Mouse (Mus musculus) retina, postnatal 1 day (tissue): ENCODE results near the gene Tctex1d2.
"Not testable (repeated sequence)": the region's sequence is repeated elsewhere in the genome, so short reads cannot be mapped to it uniquely, and the experiment has no call there.

Source experiments
- DNase-seq: peaks from one replicate; pipeline ENCODE4 v3.0.0-alpha.2; 2012

Tctex1d2 gene

GRCm38 (mm10) chr16:32433138-32433537 lies 13.6 kb downstream of the Tctex1d2 start:
- DNase-seq = no peak

GRCm38 (mm10) chr16:32434066-32434465 lies 14.6 kb downstream of the Tctex1d2 start:
- DNase-seq = no peak

GRCm38 (mm10) chr16:32434691-32435090 lies 15.2 kb downstream of the Tctex1d2 start:
- no peak for DNase-seq

GRCm38 (mm10) chr16:32436657-32437056 lies 17.2 kb downstream of the Tctex1d2 start:
- no peak for DNase-seq

- DNase-seq = no peak
Measured at GRCm38 (mm10) chr16:32437266-32437665, 17.8 kb downstream of the Tctex1d2 start.

GRCm38 (mm10) chr16:32441432-32441831 lies 21.9 kb downstream of the Tctex1d2 start:
- DNase-seq = no peak

GRCm38 (mm10) chr16:32444615-32445014 lies 25.1 kb downstream of the Tctex1d2 start:
- DNase-seq = not testable (repeated sequence)

GRCm38 (mm10) chr16:32445558-32445957 lies 26.1 kb downstream of the Tctex1d2 start:
- no peak for DNase-seq

- DNase-seq = no peak
Measured at GRCm38 (mm10) chr16:32446563-32447138, 27.1 kb downstream of the Tctex1d2 start.

- DNase-seq = no peak
Measured at GRCm38 (mm10) chr16:32449665-32450064, 30.2 kb downstream of the Tctex1d2 start.

GRCm38 (mm10) chr16:32450133-32450532 lies 30.6 kb downstream of the Tctex1d2 start:
- no peak for DNase-seq

- no peak for DNase-seq
Measured at GRCm38 (mm10) chr16:32453102-32453501, 33.6 kb downstream of the Tctex1d2 start.

GRCm38 (mm10) chr16:32454646-32455045 lies 35.1 kb downstream of the Tctex1d2 start:
- DNase-seq = no peak

GRCm38 (mm10) chr16:32456086-32456485 lies 36.6 kb downstream of the Tctex1d2 start:
- no peak for DNase-seq

- DNase-seq = no peak
Measured at GRCm38 (mm10) chr16:32456761-32457160, 37.3 kb downstream of the Tctex1d2 start.

GRCm38 (mm10) chr16:32457589-32458386 lies 38.3 kb downstream of the Tctex1d2 start:
- peak; percentile 75 for DNase-seq

- DNase-seq = no peak
Measured at GRCm38 (mm10) chr16:32460518-32460917, 41.0 kb downstream of the Tctex1d2 start.

GRCm38 (mm10) chr16:32461713-32462112 lies 42.2 kb downstream of the Tctex1d2 start:
- DNase-seq = no peak

GRCm38 (mm10) chr16:32462950-32463349 lies 43.4 kb downstream of the Tctex1d2 start:
- no peak for DNase-seq

- no peak for DNase-seq
Measured at GRCm38 (mm10) chr16:32463426-32463825, 43.9 kb downstream of the Tctex1d2 start.

- no peak for DNase-seq
Measured at GRCm38 (mm10) chr16:32464908-32465307, 45.4 kb downstream of the Tctex1d2 start.

- no peak for DNase-seq
Measured at GRCm38 (mm10) chr16:32468488-32468887, 49.0 kb downstream of the Tctex1d2 start.

- DNase-seq = no peak
Measured at GRCm38 (mm10) chr16:32469404-32470105, 50.1 kb downstream of the Tctex1d2 start.
